Mouse (Mus musculus) T-helper 17 cell (primary cell): ENCODE results near the gene Entpd2.

ENCODE experiments used
- in situ Hi-C, 2 experiments: fragments of 300-600 bp; cut with MboI, MseI; formaldehyde crosslinking; loops; 1 replicate in 1 of 2; 2 replicates in 1 of 2; pipeline ENCODE4 v1.15.1; 2025; ENCODE audit warnings: high pct_unique_total_duplicates in 2 of 2

The Entpd2 gene

DNA sequence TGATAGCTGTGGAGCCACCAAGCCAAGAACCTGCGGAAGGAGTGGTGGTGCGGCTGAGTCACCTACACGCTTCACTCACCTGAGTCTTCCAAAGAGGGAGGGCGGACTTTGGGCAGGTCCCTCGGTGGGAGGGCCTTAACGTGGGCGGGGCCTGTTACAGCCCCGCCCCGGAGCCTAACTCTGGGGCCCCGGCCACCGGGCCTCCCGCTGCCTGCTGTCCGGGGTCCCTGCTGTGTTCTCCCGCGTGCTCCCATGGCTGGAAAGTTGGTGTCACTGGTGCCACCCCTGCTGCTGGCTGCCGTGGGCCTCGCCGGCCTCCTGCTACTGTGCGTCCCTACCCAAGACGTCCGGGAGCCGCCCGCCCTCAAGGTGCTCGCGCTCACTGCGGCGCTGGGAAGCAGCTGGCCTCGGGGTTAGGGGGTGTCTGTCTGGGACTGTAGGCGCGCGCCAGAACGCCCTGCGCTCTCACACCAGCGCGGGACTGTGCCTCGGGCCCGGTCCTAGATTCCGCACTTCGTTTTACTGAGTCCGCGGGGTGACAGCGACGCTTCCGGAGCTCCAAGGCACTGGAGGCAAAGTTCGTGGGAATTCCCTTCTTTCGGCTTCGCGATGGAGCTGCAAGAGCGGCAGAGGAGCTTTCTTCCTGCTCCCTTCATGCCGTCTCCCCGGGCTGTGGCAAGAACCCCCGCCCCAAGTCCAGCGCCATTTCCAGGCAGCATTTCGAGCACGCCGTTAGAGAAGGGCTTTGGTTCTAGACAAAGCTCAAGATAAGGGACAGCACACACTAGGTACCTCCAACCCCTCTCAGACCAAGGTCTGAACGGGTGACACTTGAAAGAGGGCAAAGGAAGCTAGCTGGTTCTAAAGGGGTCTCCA is at the start of gene Entpd2:
Gene Entpd2, plus strand, starts transcription at position 154 of the 876 bp plus-strand sequence.
- in situ Hi-C loops: no loop called here

DNA sequence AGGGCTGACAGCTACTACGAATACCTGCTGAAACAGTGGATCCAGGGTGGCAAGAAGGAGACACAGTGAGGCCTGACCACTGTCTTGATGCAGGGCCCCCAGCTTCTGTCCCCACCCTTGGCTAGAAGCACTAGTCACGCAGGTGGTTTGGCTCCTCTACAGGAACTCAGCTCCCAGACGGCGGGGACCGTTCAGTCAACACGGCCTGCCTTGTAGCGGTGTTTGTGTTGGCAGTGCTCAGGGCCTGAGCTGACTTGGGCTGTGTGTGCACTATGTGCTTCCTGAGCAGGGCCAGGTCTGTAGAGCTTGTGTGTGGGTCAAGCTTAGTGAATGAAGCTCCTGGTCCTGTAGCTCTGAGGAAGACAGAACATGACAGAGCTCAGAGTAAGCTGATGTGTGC is 47.5 kb upstream of the Entpd2 start:
- in situ Hi-C loops: no loop called here

DNA sequence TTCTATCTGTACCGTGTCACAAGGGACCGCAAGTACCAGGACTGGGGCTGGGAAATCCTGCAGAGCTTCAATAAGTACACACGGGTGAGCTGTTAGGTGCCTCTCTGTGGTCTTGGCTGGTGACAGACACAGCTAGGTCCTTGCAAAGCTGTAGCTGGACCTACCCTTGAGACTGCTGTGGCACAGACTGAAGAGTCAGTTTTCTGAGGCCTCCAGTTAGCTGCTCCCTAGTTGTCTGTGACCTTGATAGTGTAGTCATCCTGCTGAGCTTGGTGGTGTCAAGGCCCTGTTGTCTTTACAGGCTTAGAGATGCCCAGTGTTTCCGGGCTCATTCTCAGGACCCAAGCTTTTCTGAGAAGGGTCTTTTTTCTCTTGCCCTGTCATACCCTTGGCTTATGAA is 46.2 kb upstream of the Entpd2 start:
- in situ Hi-C loops: no loop called here

DNA sequence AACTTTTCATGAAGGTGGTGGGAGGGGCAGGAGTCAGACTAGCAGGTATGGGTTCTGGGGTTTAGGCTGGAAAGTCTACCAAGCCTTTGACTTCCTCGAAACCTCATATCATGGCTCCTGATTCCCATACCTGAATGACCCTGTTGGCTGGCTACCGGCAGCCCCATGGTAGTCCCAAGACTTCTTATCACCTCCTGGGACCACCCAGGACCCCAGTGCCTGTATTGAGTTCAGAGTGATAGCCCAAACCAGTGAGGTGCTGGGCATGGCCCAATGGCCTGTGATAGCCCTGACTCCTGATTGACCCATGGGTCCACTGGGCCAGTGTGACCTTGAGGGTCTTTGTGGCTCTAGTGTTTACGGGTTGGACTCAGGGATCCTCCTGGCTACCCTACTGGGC is 45.0 kb upstream of the Entpd2 start:
- in situ Hi-C loops: no loop called here

DNA sequence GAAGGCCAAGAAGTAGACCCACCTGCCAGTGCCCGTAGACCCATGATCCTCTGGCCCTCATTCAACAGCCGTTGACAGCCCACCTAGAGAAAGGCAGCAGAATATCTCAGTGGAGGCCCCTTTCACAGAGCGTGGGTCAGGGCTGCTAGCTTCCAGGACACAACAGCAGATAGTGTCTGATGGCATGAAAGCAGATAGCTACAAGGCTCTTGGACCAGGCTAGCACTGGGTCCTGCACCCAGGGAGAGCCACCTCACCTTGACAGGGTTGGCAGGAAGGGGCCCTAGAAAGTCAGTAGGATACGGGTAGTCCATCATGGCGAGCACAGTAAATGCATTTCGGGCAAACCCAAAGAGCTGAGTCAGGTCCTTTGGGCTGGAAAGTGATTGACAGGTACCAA is 41.5 kb upstream of the Entpd2 start:
- in situ Hi-C loops: no loop called here

DNA sequence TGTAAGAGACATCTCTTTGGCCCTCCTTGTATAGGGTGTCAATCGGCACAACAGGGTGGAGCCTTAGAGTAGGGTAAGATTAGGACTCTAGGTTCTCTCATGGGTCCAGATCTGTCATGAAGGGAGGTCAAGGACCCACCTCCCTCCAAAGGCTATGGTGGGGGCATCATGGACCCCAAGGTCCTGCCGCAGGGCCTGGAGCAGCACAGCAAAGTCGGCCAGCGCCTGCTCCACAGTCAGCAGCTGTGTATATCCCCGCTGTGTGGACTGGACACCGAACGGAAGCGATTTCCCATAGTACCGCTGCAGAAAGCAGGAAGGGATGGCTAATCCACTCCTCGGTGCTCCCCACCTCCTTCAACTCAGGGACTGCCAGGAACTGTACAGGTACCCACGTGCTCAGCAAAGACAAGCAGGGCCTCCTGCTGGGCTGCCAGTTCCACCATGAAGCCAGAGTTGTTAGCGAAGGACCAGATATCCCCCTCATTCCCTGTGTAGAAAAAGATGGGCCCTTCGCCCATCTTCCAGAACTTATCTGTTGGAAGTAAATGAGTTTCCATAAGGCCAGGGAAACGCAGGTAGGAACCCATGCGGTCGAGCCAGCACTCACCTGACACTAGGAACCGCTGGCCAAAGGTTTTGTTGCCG is 40.1 kb upstream of the Entpd2 start:
- in situ Hi-C loops: no loop called here

DNA sequence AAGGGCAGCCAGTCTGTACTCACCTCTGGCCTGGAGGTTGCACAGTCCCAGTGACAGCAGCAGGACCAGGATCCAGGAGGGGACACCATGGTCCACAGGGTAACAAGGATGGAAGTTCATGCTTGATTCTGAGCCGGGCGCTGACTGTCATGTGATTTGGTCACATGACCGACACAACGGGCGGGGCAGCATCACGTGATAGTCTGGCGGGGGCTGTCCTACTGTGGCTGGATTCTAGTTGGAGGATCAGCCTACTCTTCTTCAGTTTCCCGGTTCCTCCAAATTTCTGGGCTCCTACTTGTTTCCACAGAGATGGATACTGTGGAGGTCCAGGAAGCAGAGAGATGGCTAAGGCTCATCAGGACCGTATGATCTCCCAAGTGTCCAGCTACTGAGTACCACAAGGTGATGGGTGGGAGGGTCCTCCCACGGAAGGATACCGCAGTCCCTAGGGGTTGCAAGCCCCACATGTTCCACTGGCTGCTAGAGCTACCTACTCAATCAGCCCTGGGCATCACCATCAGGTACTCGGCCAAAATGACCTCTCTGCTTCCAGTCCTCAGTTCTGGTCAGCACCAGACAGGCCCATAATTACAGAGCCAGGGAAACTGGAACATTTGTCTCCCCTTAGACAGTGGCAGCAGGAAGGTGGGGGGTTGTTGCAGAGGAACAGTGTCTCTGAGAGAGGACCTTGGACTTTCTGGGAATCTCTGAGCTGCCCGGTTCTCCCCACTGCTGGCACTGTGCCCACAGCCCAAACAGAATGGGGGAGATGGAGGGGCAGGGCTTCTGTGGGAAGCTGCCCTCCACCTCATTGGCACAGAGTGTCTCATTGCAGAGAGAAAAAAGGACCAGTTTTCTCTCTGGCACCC is 39.2 kb upstream of the Entpd2 start, which contains the start of gene Dpp7:
Gene Dpp7, minus strand, starts transcription at position 152 of the 872 bp plus-strand sequence.
- in situ Hi-C loops: no loop called here

DNA sequence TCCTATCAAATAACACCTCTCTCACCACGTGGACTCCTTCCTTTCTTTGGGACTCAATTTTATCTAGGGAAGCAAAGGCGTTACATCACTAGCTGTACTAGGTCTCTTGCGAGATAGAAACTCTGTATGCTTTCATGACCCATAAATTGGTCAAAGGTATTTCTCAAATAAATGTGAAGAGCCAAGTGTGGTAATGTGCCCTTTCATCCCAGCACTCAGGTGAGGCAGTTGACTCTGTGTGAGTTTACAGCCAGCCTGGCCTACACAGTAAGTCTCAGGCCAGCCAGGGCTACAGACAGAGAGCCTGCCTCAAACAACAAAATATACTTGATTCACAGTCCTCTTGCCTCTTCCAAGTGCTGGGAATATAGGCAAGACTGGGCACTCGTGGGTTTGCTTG is 35.8 kb upstream of the Entpd2 start:
- in situ Hi-C loops: loop anchor here in 1 of 2 experiments (5.0 kb wide), 1 partner anchor 1662 kb away; no protein-coding TSS in a partner anchor

DNA sequence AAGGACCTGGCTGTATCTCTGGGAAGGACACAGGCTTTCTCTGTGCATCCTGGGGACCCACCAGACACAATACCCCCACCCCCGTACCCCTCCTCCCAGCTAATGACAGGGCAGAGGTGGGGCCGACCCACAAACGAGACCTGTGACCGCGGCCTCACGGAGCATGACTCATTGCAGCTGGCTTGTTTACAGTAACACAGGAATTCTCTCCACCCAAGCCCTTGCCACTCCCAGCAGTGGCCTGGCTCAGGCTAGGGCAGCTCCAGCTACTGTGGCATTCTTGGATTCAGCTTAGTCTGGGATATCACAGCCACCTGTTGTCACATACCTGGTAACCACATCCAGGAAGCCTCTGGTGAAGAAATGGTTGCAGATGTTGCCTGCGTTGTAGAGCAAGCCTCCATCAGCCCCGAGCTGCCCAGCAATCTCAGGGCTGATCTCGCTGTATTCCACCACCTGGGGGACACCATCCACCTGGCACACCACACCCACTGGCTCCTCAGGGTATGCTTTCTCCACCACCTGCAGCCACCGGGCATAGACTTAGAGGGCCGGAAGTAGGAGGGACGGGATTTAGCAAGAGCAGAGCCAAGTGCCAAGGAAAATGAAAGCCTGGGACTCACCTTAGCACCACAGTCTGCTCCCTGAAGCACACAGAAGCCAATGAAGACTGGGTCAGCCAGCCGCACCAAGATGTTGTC is 32.0 kb upstream of the Entpd2 start:
- in situ Hi-C loops: loop anchor here in 1 of 2 experiments (5.0 kb wide), 1 partner anchor 1659 kb away; no protein-coding TSS in a partner anchor

DNA sequence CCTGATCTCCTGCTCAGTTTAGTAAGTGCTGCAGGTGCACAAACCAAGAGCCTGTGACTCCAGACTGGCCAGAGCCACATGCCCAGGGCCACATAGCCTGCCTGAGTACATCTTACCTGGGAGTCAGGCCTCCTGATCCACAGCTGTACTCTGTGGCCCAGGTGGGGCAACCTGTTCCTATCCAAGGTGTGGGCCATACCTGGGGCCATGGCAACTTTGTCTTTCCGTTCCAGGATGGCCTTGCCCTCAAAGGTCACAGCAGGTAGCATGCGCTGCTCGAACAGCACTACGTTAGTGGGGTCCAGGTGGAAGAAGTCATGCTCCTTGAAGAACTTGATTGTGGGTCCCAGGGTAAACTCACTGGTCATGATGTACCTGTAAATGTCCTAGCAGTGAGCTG is 31.4 kb upstream of the Entpd2 start:
- in situ Hi-C loops: loop anchor here in 1 of 2 experiments (5.0 kb wide), 1 partner anchor 1658 kb away; no protein-coding TSS in a partner anchor

DNA sequence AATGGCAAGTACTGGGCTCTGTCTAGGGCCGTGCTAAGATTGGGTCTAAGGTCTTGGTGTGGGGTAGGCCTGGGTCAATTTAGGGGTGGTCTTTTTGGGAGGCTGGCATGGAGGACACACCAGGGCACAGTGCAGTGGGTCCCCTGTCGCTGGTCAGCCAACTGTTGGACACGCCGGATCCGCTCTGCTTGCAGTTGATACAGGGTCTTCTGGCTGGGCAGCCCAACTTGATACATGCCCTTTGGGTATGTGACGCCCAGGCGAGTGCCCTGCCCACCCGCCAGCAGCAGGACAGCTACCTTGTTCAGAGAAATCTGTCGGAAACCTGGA is 30.9 kb upstream of the Entpd2 start:
- in situ Hi-C loops: loop anchor here in 1 of 2 experiments (5.0 kb wide), 1 partner anchor 1658 kb away; no protein-coding TSS in a partner anchor

DNA sequence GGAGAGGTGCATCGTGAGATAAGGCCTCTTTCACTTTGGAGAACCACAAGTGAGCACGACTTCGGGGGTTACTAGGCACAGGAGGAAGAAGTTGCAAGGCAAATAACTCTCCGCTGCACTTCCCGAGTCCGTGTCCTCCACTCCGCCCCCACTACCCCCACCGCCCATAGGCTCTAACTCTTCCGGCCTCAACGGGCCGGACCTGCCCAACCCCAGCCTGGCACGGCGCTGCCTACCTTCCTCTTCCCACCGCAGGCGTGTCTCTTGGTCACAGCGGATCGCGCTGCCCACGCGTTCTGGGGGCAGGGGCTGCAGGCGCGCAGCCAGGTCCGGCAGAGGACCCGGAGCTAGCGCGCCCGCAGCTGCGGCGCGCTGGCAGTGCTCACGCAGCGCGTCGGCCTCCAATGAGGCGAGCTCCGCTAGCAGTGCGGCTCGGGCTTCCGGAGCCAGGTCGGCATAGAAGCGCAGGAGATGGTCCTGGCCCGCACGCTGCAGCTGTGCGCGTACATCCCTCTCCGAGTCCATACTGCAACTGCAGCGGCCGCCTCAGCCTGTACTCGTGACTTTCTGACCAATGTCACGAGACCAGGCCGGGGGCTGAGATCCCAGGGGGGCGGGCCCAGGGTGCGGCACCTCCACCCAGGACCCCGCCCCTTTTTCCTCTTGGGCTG is 30.4 kb upstream of the Entpd2 start, which contains the start of gene Uap1l1:
Gene Uap1l1, minus strand, starts transcription at position 592 of the 671 bp plus-strand sequence.
- in situ Hi-C loops: no loop called here

DNA sequence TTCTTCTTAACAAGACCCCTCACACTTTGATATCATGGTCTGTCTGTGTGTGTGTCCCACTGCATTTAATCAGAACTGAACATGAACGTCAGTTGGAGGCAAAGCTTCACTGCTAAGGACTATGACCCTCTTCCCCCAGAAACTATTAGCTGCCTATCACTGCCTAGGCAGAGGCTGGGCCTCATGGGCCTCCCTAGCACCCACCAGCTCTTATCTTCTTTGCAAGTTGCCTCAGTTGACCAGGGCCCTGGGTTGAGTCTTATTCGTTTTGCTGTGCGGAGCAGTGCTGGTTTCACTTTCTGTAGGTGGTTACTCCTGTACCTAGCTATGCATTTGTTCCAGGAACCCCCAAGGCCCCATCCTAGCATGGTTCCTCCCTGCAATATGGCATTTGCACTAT is 25.7 kb upstream of the Entpd2 start:
- in situ Hi-C loops: no loop called here

DNA sequence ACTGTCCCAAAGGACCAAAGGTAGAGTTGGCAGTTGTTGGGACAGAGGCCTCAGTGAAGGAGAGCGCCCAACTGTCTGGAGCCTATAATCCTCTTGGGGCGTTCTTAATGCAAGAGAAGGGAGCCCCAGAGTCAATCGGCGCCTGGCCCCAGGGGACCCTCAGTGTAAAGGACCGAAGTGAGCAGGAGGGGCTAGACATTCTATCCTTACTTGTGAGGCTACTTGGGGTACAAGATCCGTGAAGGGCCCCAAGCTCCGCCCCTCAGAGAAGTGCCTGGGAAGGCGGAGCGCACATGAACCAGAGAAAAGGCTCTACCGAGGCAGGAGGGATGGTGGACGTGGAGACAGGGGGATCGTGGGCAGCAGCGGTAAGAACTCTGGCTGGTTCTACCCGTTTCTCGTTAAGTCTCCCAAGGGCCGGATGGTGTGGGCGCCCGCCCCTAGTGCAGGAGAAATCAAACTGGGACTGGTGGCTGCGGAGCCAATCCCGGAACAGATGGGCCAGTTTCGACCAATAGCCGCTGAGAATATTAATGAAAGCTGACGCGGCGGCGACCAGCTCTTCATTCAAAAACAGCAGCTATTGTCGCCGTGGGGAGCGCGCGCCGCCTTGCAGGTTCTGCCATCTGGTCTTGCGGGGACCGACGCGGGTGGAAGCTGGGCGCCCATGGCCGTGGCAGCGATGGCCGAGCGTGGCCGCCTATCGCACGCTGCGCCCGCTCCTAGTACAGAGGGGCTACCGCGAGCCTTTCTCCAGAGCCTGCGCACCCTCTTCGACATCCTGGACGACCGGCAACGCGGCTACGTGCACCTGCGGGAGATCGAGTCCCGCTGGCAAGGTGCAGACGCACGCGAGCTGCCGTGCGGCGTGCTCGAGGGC is 23.7 kb upstream of the Entpd2 start, which contains the start of gene Sapcd2:
Gene Sapcd2, plus strand, starts transcription at position 558 of the 880 bp plus-strand sequence.
- in situ Hi-C loops: no loop called here

DNA sequence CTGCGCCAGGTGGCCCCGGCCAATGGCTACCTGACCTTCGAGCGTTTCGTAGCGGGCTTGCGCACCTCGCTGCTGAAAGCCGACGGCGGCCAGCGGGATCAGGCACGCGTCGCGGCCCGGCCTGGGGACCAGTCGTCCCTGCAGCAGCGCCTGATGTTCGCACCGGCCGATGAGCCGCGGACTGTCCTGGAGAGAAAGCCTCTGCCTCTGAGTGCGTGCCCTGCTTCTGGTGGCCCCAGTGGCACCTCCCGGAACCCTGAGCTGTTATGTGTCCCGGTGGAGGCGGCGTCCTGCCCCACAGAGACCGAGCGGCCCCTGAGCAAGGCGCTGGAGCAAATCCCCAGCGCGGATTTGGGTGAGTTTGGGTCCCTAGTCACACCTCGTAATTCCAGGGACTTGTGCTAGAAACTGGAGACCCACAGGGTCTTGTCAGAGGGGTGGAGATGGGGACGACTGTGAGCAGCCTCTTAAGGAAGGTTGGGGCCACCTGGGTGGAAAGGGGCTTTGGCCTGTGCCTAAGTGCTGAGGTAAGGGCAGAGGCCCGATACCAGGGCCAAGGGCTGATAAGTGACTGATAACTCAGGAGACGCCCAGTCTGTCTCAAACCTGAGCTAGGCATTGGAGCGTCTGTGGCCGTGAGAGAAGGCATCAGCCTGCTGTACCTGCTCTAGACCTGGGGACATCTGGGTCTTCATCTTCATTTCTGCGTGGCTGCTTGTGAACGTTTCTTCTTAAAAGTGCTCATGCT is 22.9 kb upstream of the Entpd2 start:
- in situ Hi-C loops: no loop called here

DNA sequence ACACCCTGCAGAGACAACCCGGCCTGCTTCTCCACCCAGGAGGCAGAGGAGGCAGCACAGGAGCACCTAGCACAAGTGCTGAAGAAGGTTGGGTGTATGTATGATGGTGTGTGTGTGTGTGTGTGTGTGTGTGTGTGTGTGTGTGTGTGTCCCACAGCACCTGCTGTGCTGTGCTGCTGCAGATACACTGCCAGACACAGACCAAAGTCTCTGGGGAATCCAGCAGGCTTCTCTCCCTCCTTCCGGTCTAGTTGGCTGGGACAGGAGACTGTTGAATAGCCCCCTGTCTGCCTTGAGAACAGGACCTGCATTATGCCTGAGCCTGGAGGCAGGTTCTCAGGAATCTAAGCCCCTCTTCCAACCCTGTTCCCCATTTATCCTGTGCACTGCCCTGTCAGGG is 22.2 kb upstream of the Entpd2 start:
- in situ Hi-C loops: no loop called here

DNA sequence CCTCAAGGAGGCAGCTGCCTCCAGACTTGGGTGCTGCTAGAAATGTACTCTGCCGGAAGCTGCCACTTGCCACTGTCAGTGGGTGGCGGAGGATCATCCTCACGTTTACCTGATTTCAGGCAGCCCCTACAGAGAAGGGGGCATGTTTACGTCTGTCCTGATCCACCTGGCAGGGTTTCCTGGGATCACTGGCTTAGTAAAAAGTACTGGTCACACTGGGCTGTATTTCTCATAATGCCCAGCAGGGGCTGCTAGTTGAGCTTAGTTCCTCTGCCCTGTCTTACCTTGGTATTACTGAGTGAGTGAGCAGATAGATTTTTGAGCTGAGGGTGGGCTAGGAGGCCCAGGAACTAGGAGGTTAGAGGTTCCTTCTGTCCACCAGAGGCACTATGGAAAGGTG is 19.1 kb upstream of the Entpd2 start:
- in situ Hi-C loops: no loop called here

DNA sequence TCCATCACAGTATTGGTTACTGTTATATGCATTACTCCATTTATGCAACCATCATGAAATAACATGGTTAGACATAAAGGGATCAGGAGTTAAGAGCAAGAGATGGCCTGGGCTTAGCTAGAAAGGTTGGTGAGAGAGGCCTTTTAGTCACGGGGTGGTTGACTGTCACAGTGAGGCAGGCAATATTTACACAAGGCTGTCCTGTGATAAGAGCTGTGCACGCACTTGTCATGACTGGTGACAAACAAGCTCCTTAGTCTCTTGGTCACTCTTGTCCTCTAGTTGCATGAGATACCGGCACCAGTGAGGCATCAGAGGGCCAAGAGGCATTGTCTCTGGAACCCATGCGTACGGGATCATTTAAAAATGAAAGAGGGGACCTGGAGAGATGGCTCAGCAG is 11.2 kb upstream of the Entpd2 start:
- in situ Hi-C loops: no loop called here

DNA sequence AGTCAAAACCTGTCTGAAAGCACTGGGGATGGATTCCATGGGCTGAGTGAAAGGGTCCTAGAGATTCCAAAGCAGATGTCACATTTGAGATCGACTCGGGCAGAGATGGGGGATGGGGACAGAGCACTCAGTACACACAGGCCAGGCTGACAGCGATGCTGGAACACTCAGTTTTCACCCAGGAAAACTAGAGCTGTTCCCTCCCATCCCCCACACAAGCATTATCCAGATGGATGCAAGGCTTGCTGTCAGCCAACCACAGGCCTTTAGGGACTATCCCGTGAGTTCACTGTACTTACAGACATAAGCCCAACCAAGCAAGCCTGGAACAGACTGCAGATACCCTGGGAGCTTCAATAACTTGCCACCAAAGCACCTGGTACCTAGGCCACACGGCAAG is 4.4 kb upstream of the Entpd2 start:
- in situ Hi-C loops: no loop called here
